Mouse (Mus musculus): ENCODE data around the gene Uck1. TPM values are rescaled to one million over a fixed set of nuclear protein-coding genes. Genes with fewer than 3 reads are reported as not detected.
"Not testable (repeated sequence)": the region's sequence is repeated elsewhere in the genome, so short reads cannot be mapped to it uniquely, and the experiment has no call there.

The Uck1 gene
- total RNA-seq (2021): 10 to 100 TPM; 53.1 to 58.3 TPM

DNA sequence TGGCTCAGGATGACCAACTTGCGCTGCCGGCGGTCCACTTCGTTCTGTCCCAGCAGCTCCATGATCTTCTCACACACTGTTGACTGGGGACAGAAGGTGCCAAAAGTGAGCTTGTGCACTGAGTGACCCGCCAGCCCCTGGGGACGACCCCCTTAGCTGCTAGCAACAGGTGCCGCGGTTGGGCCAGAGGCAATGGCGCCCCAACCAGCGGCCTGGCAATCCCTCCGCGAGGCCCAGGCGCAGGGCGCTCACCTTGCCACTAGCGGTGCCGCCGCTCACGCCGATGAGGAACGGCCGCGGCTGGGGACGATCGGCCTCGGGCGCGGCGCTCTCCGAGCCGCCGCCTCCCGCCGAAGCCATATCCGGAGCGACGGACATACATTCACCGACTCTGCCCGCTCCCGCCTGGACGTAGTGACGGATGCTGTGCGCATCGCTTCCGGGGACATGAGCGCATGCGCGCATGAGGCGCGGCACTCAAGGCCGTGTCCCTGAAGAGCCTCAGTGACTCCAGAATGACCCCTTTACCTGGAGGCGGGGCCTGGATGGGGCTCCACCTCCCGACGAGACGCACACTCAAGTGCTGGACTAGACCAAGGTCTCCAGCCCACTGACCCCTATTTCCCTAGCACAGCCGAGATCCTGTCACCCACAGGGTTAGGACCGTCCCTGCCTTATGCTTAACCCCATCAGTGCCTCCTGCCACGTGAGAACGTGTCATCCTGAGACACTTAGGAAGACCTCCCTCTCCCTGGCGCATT, at the start of gene Uck1:
TSS of gene Uck1 (minus strand) at position 503 of the 761 bp plus-strand sequence.
- DNase-seq: peak; percentile 87 to 88

DNA sequence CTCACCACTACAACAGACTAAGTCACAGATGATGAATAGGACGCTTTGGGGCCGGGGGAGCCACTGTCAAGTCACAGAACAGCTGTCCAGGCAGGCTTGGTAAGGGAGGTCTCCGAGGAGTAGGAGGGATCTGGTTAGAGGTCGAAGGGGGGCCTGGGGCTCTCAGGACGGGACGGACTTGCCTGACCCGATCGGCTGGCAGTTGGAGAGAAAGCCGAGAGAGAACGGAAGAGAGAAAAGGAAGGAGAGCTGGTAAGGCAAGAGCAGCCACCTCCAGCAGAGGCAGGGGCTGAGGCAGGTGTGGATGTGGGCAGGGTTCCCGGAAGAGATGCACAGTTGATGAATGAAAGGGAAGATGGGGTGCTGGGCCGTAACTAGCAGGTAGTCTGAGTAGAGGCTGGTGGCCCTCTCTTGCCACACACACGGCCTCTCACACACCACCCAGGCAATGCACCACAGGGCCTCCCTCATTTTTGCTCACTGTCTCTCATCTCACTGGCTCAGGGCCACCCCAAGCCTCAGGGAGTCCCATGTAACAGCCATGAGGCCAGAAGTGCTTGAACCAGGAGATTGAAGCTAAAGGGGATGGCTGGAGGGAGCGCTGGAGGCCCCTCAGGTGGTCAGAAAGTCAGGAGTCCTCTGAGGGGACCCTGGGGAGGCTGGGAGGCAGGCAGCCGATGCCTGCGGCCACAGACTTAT, 49.1 kb upstream of the Uck1 start:
- no peak for DNase-seq

DNA sequence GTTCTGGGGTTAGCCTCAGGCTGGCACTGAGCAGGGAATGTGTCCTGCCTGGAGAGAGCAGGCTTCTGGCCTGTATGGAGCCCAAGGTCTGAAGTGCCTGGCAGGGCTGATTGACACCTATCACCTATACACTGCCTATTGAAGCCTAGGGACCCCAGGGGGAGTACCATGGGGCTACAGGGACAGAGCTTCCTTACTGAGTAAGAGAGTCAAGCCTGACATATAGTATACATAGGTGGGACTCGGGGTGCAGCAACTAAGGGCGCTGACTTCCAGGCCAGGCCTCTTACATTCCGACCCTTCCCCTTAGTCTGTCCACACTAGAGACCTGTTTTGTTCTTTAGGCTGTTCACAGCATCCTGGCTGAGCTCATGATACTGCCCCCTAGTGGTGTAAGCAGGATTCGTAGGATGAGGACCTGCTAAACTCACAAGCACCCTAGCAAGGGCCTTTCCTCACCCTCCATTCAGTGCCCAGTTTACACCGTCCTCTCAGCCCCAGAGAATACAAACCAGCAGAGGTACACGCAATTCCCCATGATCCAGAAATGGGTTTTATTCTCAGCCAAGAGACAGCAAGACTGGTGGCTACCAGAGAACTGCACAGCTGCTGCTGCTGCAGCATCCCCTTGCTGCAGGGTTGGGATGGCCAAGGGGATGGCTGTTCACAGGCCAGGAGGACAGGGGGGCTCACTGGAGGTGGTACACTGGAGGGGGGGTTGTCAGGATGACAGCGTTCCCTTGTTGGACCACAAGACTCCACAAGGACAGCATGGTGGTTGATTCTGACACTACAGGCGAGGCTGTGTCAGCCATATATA, 48.2 kb upstream of the Uck1 start:
- no peak for DNase-seq

DNA sequence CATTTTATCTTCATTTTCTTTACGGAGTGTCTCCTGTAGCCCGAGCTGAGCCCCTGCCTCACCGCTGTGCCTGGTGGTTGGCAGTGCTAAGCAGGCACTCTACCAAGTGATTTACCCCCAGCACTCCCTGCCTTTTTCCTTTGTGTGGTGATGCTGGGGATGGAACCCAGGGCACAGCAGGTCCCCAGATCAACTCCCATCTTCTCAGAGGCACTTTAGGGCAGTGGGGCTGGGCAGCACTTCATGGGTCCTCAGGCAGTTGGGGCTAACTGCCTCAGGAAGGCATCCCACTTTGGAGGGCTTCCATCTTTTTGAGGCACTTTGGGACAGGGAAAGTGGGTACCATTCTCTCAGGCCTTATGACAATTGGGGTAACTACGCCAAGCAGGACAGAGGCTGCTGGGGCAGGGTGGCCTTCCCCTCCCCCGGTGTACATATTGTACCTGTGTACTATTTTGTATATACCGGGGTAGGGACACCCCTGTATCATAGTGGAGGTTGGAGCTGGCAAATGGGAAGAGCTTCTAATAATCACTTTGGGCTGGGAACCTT, 47.4 kb upstream of the Uck1 start:
- DNase-seq: no peak

DNA sequence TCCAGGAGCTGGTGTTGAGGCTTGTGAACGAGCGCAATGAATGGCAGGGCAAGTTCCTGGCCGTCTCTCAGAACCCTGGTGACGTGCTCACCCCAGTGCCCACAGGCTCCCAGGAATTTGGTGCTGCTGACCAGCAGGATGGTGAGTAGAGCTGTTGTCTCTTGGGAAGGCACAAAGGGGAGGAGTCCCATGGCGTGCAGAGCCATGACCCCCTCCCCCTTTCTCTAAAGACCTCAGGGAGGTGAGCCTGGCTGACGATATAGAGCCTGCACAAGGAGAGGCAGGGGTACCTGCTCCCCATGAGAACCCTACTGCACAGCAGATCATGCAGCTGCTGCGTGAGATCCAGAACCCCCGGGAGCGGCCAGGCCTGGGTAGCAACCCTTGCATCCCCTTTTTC, 46.2 kb upstream of the Uck1 start:
- no peak for DNase-seq

DNA sequence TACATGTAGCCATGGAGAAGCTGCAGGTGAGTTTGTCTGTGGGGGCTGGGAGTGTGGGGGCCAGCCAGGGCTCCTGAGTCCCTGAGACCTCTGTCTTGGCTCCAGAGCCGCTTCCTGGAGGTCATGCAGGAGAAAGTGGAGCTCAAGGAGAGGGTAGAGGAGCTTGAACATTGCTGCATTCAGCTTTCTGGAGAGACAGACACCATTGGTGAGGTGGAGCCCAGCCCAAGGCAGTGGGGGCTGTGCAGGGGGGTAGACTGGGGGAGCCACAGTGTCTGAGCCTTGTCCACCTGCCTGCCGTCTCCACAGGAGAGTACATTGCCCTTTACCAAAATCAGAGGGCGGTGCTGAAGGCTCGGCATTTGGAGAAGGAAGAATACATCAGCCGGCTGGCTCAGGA, 45.7 kb upstream of the Uck1 start:
- DNase-seq: no peak

DNA sequence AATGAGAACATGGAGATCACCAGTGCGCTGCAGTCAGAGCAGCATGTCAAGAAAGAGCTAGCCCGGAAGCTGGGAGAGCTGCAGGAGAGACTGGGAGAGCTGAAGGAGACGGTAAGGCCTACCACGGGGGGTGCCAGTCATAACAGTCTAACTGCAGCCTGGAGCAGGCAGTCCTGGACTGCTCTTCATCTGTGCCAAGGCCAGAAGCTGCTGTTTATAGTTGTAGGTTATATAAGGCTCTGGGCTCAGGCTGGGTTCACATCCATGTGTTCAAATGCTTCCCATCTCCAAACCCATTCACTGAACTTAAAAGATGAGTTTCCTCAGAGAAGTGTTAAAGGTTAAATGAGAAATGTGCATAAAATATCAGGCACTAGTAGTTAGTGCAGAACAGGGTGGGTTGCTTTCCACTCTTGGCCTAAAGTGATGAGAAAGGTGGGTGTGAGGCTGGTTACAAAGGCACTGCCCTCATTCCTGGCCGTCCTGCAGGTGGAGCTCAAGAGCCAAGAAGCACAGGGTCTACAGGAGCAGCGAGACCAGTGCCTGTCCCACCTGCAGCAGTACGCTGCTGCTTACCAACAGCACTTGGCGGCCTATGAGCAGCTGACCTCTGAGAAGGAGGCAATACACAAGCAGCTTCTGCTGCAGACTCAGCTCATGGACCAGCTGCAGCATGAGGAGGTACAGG, 44.3 kb upstream of the Uck1 start:
- DNase-seq: no peak

DNA sequence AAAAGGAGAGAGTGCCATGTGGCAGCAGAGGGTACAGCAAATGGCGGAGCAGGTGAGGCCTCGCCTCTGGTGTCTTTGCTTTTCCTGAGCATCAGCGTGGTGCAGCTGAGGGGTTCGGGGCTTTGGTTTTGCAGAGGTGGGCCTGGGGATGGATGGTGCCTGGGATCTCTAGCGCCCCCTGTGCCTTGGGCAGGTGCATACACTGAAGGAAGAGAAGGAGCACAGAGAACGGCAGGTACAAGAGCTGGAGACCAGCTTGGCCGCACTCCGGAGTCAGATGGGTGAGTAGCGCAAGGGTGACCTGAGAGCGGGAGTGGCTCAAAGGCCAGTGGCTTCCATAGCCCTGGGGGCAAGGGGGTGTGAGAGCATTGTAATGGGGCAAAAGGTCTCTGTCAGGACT, 43.0 kb upstream of the Uck1 start:
- no peak for DNase-seq

DNA sequence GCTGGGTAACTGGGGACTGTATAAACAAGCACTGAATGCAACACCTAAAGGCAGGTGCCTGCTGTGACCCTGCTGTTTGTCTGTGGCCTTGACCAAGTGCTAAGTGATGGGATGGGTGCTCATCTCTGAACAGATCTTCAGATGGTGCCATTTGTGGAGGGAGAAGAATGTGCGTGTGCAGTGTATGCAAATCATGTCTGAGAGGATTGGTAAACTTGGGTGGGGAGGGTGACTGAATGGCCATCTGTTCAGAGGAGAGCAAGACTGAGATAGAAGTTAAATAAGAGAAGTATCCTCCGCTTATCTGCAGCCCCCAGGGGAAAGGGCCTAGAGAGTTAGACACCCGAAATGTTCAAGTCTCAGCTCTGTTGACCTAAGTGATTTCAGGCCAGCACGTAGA, 39.5 kb upstream of the Uck1 start:
- peak in 1 of 2 experiments; percentile 19 for DNase-seq

DNA sequence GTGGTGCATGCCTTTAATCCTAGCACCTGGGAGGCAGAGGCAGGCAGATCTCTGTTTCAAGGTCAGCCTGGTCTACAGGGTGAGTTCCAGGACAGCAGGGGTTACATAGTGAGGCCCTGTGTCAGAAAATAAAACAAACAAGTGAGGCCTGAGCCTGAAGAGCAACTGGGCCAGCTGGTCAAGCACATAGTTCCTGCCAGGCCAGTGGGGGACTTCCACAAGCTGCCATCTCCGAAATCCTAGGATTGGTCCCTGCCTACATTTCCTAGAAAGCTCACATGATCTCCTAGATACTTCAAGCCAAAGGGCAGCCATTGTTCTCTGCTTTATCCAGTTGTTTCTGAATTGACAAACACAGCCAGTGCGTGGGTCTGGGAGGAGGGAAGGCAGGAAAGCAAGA, 35.9 kb upstream of the Uck1 start:
- not testable (repeated sequence) for DNase-seq

DNA sequence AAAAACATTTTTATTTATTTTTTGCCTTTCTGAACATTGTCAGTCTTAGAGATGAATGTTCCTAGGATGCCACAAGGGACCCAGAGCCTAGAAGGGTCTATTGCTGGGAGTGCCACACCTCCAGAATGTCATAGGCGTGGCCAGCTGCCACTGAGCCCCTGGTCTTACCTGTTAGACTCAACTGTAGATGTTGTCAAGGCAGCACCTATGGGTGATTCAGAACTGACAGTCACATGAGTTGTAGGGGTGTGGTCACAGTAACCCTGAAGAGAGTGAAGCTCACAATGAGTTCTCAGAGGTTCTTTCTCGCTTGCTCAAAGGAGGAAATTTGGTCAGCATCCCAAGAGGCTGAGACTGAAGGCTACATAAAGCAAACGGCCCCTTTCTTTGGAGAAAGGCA, 35.3 kb upstream of the Uck1 start:
- DNase-seq: no peak

DNA sequence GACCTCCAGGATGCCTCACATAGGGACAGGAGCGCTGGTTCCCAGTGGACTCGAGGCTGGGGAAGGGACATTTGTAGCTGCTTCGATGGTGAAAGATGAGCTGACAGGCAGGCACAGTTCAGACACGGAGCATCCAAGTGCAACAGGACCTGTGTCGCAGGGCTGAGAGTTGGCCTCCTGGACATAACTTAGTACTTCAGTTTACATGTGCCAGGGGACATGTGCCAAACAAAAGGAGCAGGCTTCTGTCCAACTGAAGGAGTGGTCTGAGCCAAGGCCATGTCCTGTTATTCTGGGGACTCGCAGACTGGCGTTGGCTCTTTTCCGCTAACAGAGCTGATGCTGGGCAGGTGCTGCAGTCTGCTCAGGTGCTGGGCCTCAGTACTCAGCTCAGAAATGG, 34.4 kb upstream of the Uck1 start:
- DNase-seq: no peak

DNA sequence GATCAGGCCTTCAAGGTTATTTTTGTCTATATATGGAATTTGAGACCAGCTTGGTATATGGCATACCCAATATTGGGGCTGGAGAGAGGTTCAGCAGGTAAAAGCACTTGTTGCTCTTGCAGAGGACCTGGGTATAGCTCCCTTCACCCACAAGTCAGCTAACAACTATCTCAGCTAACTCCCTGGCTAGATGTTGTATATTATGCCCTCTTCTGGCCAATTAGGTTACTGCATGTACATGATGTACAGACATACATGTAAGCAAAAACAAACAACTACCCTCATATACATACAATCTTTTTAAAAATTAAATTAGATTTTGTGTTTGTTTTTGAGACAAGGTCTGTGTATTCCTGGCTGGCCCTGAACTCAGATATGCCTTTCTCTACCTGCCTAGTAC, 29.6 kb upstream of the Uck1 start:
- DNase-seq: no peak

DNA sequence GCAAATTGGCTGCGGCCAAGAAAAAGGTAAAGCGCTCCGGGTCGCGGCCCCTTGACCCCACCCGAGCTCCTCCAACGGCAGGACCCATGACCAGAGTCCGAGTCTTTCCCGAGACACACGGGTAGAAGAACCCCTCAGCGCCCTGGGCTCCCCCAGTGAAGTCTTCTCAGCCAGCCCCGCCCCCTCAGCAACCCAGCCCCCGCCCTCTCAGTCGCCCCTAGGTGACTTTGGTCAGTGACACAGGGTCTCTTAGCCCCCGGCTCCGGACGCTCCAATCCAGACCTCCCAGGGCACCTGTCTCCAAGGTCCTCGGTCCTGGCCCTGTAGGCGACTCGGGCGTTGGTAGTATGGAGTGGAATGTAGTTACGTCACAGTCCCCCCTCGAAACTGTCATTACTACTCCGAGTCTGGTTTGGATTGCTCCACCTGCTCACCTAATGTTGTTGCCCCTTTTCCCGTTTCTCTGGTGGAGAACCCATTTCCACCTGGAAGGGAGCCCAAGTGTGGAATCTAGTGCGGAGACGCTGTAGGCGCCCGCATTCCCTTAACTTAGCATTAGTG, 28.5 kb upstream of the Uck1 start:
- no peak for DNase-seq

DNA sequence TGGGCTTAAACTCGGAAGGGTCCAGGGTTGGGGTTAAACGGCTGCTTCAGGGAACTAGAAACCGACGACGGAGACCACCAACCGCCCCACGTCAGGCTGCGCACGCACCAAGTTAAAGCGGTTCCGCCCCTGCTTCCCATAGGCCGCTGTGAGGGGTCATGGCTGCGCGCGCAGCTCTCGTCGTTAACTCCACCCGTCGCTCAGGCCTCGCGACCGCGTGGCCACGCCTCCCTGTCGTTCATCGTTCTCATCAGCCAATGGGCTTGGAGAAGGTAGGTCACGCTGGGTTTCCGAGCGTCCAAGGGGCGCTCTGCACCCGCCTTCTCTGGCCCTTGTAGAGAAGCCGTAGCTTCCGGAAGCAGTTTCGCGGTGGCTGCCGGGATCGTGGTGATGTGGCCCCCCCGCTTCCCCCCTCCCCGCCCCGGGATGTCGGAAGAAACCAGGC, 28.0 kb upstream of the Uck1 start, which contains the start of gene Swi5:
TSS of gene Swi5 (minus strand) at position 153 of the 445 bp plus-strand sequence.
- DNase-seq: peak; percentile 94 to 95

DNA sequence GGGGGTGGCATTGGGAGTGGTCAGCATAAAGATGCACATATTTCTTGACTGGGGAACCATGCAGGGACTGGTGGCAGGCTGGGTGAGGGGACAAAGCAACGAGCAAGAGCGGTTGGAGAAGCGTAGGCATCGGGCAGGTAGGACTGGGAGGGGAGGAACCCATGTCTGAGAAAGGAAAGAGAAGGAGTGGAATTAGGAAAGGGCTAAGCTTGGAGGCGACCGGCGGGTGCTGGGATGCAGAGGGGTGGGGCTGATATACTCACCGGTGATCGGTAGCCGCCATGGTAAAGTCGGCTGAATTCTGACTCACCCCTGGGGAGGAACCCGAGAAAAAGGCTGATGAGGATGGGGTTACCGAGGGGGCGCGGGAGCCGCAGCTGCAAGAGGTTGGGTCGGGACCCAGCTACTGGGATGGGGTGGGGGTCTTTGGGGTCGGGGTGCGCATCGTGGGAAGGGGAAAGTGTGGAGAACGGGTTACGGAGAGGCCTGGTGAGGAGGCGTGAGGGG, 27.4 kb upstream of the Uck1 start, which contains the start of gene Golga2:
TSS of gene Golga2 (plus strand) at position 51 of the 507 bp plus-strand sequence.
- DNase-seq: peak in 1 of 2 experiments; percentile 11

DNA sequence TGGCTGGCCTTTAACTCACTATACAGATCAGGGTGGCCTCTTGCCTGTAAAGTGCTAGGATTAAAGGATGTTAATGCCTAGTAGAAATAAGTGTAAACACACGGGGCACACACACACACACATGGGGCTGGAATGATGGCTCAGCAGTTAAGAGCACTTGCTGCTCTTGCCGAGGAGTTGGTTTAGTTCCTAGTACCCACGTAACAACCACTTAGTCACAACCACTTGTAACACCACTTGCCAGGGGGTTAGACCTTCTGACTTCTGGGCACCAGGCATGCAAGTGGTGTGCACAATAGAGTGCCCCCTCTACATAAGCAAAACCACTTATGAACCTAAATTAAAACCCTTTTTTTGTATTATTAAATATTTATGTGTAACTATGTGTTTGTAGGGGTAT, 24.0 kb upstream of the Uck1 start:
- no peak for DNase-seq

DNA sequence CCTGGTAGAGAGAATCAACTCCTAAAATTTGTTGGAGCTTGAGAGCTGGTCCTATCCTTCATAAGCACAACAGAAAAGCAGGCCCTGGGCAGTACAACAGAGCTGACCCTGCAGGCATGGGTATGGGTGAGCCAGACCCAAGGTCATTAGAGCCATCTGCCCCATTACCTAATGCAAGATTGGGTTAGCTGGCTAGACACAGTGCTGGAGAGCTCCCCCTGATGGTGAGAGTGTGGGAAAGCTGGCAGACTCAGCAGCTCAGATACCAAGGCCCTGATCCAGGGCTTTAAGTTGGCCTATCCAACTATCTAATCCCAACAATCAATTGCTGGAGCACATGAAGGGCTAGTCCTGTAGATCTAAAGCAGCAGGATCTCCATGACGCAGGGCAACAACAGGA, 22.8 kb upstream of the Uck1 start:
- DNase-seq: peak; percentile 17 to 26

DNA sequence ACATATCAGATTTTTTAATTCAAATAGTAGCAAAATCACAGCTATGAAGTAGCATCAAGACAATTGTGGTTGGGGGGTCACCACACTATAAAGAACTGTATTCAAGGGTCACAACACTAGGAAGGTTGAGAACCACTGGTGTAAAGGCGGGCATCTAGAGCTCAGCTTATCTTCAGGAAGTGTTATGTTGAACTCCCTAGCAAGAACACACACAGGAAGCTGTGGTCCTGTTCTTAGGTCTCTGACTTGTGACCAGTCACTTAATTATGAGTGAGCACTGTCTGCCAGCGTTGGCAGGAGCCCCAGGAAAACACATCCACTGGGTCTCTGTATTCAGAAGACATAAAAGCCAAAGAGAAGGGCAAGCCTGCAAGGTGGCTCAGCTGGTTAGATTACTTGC, 22.3 kb upstream of the Uck1 start:
- no peak for DNase-seq

DNA sequence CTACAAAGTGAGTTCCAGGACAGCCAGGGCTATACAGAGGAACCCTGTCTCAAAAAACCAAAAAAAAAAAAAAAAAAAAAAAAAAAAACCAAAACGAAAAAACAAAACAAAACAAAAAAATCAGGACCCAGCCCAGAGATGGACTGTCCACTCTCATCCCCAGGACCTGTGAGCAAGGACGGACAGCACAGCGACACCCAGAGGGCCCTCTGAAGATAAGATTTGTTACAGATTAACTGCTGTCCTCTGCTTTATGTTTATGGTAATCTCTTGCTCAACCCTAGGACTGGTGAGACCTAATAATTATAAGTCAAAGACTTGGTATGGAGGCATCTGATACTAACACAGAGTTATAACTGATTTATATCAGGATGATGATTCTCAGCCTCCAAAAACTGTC, 15.9 kb upstream of the Uck1 start:
- no peak for DNase-seq

DNA sequence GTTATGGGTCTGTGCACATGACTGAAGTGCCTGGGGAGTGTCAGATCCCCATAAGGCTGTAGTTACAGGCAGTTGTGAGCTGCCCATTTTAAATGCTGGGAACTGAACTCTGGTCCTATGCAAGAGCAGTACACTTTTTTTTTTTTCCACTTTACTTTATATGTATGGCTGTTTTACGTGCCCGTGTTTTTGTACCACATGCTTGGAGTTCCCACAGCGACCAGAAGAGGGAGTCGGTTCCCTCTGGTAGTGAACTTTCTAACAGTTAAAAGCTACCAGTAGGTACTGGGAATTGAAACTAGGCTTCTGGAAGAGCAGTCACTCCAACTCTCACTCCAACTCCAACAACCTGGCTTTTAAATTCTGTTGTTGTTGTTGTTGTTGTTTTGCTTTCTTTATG, 676 bp upstream of the Uck1 start:
- DNase-seq: no peak
